Mouse (Mus musculus): ENCODE data around the gene Eif3l. TPM values are rescaled to one million over a fixed set of nuclear protein-coding genes. Genes with fewer than 3 reads are reported as not detected.
A peak's percentile ranks its signal among the peaks of the same experiment; 100 is the strongest.
"Not testable (repeated sequence)": the region's sequence is repeated elsewhere in the genome, so short reads cannot be mapped to it uniquely, and the experiment has no call there.

Eif3l gene
- polyA plus RNA-seq, 1 experiment from 2014 or later = 165 TPM

- WGBS = under 1% methylated on average over 52 of the region's 52 CpGs
- Histone ChIP-seq H3K27me3 (ENCODE audit: control insufficient read depth, insufficient read depth, low read depth, low read length) (no peaks in the 10 kb centered on the region), H3K9ac (ENCODE audit: low read depth, low read length) (peak overlapping the region; percentile 56), H3K4me1 (ENCODE audit: control insufficient read depth, insufficient read depth, low read length) (peaks cover 35% of the 10 kb centered on the region), H3K4me2 (ENCODE audit: low read length) (peak overlapping the region; percentile 99), H3K9me3 (replicated peaks; ENCODE audit: control insufficient read depth, low read length, poor library complexity, severe bottlenecking) (no peaks in the 10 kb centered on the region), H3K27ac (ENCODE audit: low read length) (peak overlapping the region; percentile 33), H3K4me3 (ENCODE audit: low read depth, low read length) (peak overlapping the region; percentile 71), H3K36me3 (ENCODE audit: control insufficient read depth, insufficient read depth, low read length) (no peaks in the 10 kb centered on the region)
- ATAC-seq = peak; percentile 74
Measured at GRCm38 (mm10) chr15:79030551-79031435, 44.2 kb upstream of the Eif3l start.

DNA sequence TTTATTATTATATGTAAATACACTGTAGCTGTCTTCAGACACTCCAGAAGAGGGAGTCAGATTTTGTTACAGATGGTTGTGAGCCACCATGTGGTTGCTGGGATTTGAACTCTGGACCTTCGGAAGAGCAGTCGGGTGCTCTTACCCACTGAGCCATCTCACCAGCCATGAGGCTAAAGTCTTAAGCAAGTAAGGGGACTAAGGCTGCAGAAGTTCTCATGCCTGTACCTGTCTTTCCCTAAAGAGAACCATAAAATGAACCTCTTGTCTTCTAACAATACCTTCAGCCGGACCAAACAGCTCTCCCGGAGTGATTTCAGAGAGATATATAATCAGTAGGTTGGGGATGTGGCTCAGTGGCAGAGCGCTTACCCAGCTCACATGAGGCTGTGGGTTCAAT, 43.1 kb upstream of the Eif3l start:
- H3K27me3 ChIP-seq (ENCODE audit: control insufficient read depth, insufficient read depth, low read depth, low read length); H3K4me3 ChIP-seq (ENCODE audit: low read depth, low read length); H3K9me3 ChIP-seq (replicated peaks; ENCODE audit: control insufficient read depth, low read length, poor library complexity, severe bottlenecking); H3K4me2 ChIP-seq (ENCODE audit: low read length); H3K9ac ChIP-seq (ENCODE audit: low read depth, low read length); H3K27ac ChIP-seq (ENCODE audit: low read length); H3K36me3 ChIP-seq (ENCODE audit: control insufficient read depth, insufficient read depth, low read length); ATAC-seq: not testable (repeated sequence)
- peaks cover 33% of the 10 kb centered on the region for H3K4me1 ChIP-seq (ENCODE audit: control insufficient read depth, insufficient read depth, low read length)
- 88% methylated on average over 5 of the region's 5 CpGs for WGBS

- no peak for ATAC-seq
- H3K36me3 ChIP-seq (ENCODE audit: control insufficient read depth, insufficient read depth, low read length) = no peaks in the 10 kb centered on the region
- peaks cover 3% of the 10 kb centered on the region; the same call in 1 of the 2 replicates for H3K4me1 ChIP-seq (ENCODE audit: control insufficient read depth, insufficient read depth, low read length)
- no peak overlapping the region for H3K4me3 ChIP-seq (ENCODE audit: low read depth, low read length)
- H3K4me2 ChIP-seq (ENCODE audit: low read length) = no peak overlapping the region
- H3K27ac ChIP-seq (ENCODE audit: low read length) = no peak overlapping the region
- H3K9me3 ChIP-seq (replicated peaks; ENCODE audit: control insufficient read depth, low read length, poor library complexity, severe bottlenecking) = no peaks in the 10 kb centered on the region
- H3K27me3 ChIP-seq (ENCODE audit: control insufficient read depth, insufficient read depth, low read depth, low read length) = peaks cover 23% of the 10 kb centered on the region
- 14% methylated on average over 14 of the region's 14 CpGs for WGBS
- H3K9ac ChIP-seq (ENCODE audit: low read depth, low read length) = no peak overlapping the region
Measured at GRCm38 (mm10) chr15:79037913-79038328, 37.1 kb upstream of the Eif3l start.

- Histone ChIP-seq H3K9ac (ENCODE audit: low read depth, low read length) (no peak overlapping the region), H3K9me3 (replicated peaks; ENCODE audit: control insufficient read depth, low read length, poor library complexity, severe bottlenecking) (no peaks in the 10 kb centered on the region), H3K4me1 (ENCODE audit: control insufficient read depth, insufficient read depth, low read length) (peaks cover 6% of the 10 kb centered on the region; the same call in 1 of the 2 replicates), H3K4me2 (ENCODE audit: low read length) (no peak overlapping the region), H3K27me3 (ENCODE audit: control insufficient read depth, insufficient read depth, low read depth, low read length) (peaks cover 23% of the 10 kb centered on the region), H3K4me3 (ENCODE audit: low read depth, low read length) (no peak overlapping the region), H3K27ac (ENCODE audit: low read length) (no peak overlapping the region), H3K36me3 (ENCODE audit: control insufficient read depth, insufficient read depth, low read length) (no peaks in the 10 kb centered on the region)
- WGBS = 69% methylated on average over 10 of the region's 10 CpGs
- no peak for ATAC-seq
Measured at GRCm38 (mm10) chr15:79038331-79038730, 36.6 kb upstream of the Eif3l start.

DNA sequence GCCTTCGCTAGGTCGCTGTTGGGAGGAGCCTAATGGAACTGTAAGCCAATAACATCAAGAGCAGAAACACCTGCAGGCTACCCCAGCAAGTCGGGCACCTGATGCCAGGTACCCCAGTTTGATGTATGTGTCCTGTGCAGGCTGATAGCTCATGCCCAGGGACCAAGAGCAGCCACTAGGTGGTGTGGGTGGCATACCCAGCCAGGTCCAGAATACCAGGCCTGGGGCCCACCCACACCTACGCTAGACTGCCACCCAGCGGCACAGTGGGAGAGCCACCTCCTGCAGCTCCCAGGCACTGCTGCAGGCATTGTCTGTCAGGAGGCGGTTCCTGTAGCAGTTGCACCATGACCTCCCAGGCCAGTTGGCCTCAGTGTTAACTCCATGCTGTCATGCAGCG, 36.1 kb upstream of the Eif3l start:
- no peak overlapping the region for H3K4me2 ChIP-seq (ENCODE audit: low read length)
- ATAC-seq = no peak
- WGBS = 17% methylated on average over 7 of the region's 7 CpGs

DNA sequence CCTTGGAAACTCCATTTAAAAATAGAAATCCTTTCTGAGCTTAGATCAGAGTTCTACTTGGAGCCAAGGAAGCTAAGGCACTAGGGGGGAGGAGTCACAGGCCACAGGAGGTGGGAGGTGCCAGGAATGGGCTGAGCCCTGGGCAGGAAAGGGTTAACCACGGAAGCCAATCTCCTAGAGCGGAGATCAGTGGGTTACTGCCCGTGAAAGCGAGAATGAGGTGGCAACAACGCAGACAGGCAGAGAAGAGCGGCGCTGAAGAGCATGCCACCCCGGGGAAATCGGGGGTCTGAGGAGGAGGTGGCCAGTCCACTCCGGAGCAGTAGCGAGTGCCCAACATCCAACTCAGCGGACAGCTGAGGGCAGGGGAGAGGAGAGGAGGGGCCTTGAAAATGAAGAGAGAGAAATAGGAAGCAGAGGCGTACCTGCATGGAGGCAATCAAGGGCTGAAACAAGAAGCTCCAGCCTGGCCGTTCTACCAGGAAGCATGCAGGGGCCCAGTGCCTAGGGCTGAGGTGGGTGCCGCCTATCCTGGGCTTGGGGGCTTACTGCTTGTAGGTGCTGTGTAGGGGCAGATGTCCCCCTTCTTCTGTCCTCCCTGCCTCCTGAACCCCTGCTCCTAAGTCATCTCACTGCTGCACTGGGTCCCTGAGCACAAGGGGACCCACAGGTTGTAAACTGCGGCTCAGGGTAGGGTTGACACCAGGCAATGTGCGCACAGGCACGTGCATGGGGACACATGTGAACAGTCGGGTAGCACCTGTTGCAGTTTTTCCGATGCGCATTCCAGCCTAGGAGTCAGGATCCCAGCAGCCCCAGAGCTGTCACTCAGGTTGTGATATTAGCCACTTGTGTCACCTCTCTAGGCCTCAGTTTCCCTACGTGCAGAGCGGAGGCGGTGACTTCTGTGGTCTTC, 34.2 kb upstream of the Eif3l start:
- Histone ChIP-seq H3K4me2 (ENCODE audit: low read length) (peak overlapping the region; percentile 51), H3K36me3 (ENCODE audit: control insufficient read depth, insufficient read depth, low read length) (no peaks in the 10 kb centered on the region), H3K9me3 (replicated peaks; ENCODE audit: control insufficient read depth, low read length, poor library complexity, severe bottlenecking) (no peaks in the 10 kb centered on the region), H3K4me3 (ENCODE audit: low read depth, low read length) (peak overlapping the region; percentile 27), H3K27me3 (ENCODE audit: control insufficient read depth, insufficient read depth, low read depth, low read length) (peaks cover 27% of the 10 kb centered on the region), H3K27ac (ENCODE audit: low read length) (no peak overlapping the region), H3K4me1 (ENCODE audit: control insufficient read depth, insufficient read depth, low read length) (peaks cover 6% of the 10 kb centered on the region; the same call in 1 of the 2 replicates), H3K9ac (ENCODE audit: low read depth, low read length) (peak overlapping the region; percentile 52)
- ATAC-seq = no peak
- 22% methylated on average over 24 of the region's 24 CpGs for WGBS

More for the DNA sequence above, 36.1 kb upstream of the Eif3l start:
- no peak overlapping the region for H3K4me3 ChIP-seq (ENCODE audit: low read depth, low read length)
- no peak overlapping the region for H3K9ac ChIP-seq (ENCODE audit: low read depth, low read length)
- no peak overlapping the region for H3K27ac ChIP-seq (ENCODE audit: low read length)
- H3K27me3 ChIP-seq (ENCODE audit: control insufficient read depth, insufficient read depth, low read depth, low read length) = peaks cover 27% of the 10 kb centered on the region
- H3K9me3 ChIP-seq (replicated peaks; ENCODE audit: control insufficient read depth, low read length, poor library complexity, severe bottlenecking) = no peaks in the 10 kb centered on the region
- peaks cover 6% of the 10 kb centered on the region; the same call in 1 of the 2 replicates for H3K4me1 ChIP-seq (ENCODE audit: control insufficient read depth, insufficient read depth, low read length)
- H3K36me3 ChIP-seq (ENCODE audit: control insufficient read depth, insufficient read depth, low read length) = no peaks in the 10 kb centered on the region

GRCm38 (mm10) chr15:79041585-79041984, 33.4 kb upstream of the Eif3l start, which contains the start of gene Galr3:
Galr3 (plus strand) TSS chr15:79041885.
- H3K27ac ChIP-seq (ENCODE audit: low read length) = peak within 1 kb of the TSS; percentile 18; the same call in 1 of the 2 replicates
- H3K4me3 ChIP-seq (ENCODE audit: low read depth, low read length) = peak within 1 kb of the TSS; percentile 61
- peaks cover 6% of the 10 kb centered on the region; the same call in 1 of the 2 replicates for H3K4me1 ChIP-seq (ENCODE audit: control insufficient read depth, insufficient read depth, low read length)
- 80% methylated on average over 6 of the region's 6 CpGs for WGBS
- peaks cover 27% of the 10 kb centered on the region for H3K27me3 ChIP-seq (ENCODE audit: control insufficient read depth, insufficient read depth, low read depth, low read length)
- no peaks in the 10 kb centered on the region for H3K9me3 ChIP-seq (replicated peaks; ENCODE audit: control insufficient read depth, low read length, poor library complexity, severe bottlenecking)
- peak within 1 kb of the TSS; percentile 71 for H3K9ac ChIP-seq (ENCODE audit: low read depth, low read length)
- no peaks in the 10 kb centered on the region for H3K36me3 ChIP-seq (ENCODE audit: control insufficient read depth, insufficient read depth, low read length)
- peak within 1 kb of the TSS; percentile 82 for H3K4me2 ChIP-seq (ENCODE audit: low read length)
- no peak for ATAC-seq

DNA sequence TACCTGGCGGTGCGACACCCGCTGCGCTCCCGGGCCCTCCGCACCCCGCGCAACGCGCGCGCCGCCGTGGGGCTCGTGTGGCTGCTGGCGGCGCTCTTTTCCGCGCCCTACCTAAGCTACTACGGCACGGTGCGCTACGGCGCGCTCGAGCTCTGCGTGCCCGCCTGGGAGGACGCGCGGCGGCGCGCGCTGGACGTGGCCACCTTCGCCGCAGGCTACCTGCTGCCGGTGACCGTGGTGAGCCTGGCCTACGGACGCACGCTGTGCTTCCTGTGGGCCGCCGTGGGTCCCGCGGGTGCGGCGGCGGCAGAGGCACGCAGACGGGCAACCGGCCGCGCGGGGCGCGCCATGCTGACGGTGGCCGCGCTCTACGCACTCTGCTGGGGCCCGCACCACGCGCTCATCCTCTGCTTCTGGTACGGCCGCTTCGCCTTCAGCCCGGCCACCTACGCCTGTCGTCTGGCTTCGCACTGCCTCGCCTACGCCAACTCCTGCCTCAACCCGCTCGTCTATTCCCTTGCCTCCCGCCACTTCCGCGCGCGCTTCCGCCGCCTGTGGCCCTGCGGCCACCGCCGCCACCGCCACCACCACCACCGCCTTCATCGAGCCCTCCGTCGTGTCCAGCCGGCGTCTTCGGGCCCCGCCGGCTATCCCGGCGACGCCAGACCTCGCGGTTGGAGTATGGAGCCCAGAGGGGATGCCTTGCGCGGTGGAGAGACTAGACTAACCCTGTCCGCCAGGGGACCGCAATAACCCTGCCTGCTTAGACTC, 32.1 kb upstream of the Eif3l start:
- ATAC-seq = peak; percentile 73

More for the DNA sequence above, 32.1 kb upstream of the Eif3l start:
- under 1% methylated on average over 65 of the region's 105 CpGs for WGBS
- no peaks in the 10 kb centered on the region for H3K9me3 ChIP-seq (replicated peaks; ENCODE audit: control insufficient read depth, low read length, poor library complexity, severe bottlenecking)
- peak overlapping the region; percentile 61 for H3K4me3 ChIP-seq (ENCODE audit: low read depth, low read length)
- H3K27ac ChIP-seq (ENCODE audit: low read length) = peak overlapping the region; percentile 18; the same call in 1 of the 2 replicates
- peaks cover 30% of the 10 kb centered on the region for H3K27me3 ChIP-seq (ENCODE audit: control insufficient read depth, insufficient read depth, low read depth, low read length)
- H3K4me2 ChIP-seq (ENCODE audit: low read length) = peak overlapping the region; percentile 82
- H3K36me3 ChIP-seq (ENCODE audit: control insufficient read depth, insufficient read depth, low read length) = no peaks in the 10 kb centered on the region
- H3K9ac ChIP-seq (ENCODE audit: low read depth, low read length) = peak overlapping the region; percentile 71
- H3K4me1 ChIP-seq (ENCODE audit: control insufficient read depth, insufficient read depth, low read length) = peaks cover 6% of the 10 kb centered on the region; the same call in 1 of the 2 replicates
